Mouse (Mus musculus): ENCODE data around the gene Hspa1b.
A peak's percentile ranks its signal among the peaks of the same experiment; 100 is the strongest.
"Not testable (repeated sequence)": the region's sequence is repeated elsewhere in the genome, so short reads cannot be mapped to it uniquely, and the experiment has no call there.

Gene Hspa1b

DNA sequence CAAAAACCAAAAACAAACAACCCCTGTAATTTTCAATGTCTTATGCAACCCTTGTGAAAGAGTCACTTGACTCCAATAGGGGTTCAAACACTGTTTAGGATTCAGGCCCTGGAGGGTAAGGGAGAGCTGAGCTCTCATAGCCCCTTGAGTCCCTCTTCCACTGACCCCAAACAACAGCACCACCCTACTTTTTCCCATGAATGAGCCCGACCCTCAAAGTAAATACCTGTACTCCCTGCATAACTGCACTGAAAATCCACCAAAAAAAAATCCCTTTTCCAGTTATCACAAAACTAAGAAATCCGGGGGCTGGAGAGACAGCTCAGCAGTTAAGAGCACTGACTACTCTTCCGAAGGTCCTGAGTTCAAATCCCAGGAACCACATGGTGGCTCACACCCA lies 3.2 kb downstream of the Hspa1b start:
- DNase-seq (ENCODE audit: low spot score in 2 of 2) = no peak

- no peak for DNase-seq (ENCODE audit: low spot score in 2 of 2)
Observed at GRCm38 (mm10) chr17:34954831-34955230, 4.2 kb downstream of the Hspa1b start.

DNA sequence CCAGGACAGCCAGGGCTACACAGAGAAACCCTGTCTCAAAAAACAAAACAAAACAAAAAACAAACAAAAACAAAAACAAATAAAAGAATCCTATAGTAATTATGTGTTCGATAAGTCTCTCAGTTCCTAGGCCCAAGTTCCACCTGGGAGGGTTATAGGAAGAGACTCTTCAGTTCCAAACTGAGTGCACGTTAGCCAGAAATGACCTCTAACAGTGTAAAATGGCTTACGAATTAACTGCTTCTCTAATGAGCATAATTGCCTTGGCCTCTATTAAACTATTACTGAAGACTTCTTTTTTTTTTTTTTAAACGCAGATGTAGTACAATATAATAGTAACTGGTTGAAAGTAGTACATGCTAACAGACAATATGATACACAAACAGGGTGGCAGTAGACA lies 5.1 kb downstream of the Hspa1b start:
- no peak for DNase-seq (ENCODE audit: low spot score in 2 of 2)

DNA sequence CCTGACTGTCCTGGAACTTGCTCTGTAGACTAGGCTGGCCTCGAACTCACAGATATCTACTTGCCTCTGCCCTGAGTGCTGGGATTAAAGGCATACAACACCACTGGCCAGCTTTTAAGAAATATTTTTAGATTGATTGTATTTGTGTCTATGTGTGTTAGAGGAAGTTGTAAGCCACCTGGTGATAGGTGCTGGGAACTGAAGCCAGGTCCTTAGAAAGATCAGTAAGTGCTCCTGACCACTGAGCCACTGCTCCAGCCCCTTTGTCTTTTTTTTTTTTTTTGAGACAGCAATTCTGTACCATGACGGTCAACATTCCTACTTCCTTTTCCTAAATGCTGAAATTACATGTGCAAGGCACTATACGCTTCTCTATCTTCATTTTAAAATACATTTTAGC lies 5.8 kb downstream of the Hspa1b start:
- DNase-seq (ENCODE audit: low spot score in 2 of 2) = no peak

DNA sequence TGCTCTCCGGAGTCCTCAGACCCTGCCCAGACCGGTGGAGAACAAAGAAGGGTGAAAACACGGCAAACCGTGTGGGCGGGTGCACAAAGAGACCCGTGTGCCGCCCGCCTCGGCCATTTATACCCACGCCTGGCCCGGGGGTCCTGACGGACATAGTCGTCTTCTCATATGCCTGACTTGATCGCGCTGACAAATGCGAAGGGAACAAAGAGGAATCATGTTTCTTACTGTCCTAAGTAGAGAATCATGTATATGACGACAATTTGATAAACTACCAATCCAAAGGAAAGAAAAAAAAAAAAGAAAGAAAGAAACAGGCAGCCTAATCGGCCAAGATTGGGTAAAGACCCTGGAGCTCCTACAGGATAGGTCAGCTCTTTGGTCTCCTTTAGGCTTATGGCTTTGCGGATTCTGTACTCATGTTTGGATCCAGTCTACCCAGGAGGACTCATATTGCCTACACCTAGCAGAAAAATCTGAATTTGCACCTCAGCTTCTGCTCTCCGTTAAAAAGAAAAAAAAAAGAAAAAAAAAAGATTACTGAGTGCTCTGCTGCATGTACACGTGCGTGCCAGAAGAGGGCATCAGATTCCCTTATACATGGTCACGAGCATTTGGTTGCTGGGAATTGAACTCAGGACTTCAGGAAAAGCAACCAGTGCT lies 6.5 kb downstream of the Hspa1b start:
- DNase-seq (ENCODE audit: low spot score in 2 of 2) = peak; percentile 78 to 80

- no peak for DNase-seq (ENCODE audit: low spot score in 2 of 2)
Observed at GRCm38 (mm10) chr17:34951636-34952377, 7.2 kb downstream of the Hspa1b start.

- no peak for DNase-seq (ENCODE audit: low spot score in 2 of 2)
Observed at GRCm38 (mm10) chr17:34950514-34951455, 8.3 kb downstream of the Hspa1b start.

DNA sequence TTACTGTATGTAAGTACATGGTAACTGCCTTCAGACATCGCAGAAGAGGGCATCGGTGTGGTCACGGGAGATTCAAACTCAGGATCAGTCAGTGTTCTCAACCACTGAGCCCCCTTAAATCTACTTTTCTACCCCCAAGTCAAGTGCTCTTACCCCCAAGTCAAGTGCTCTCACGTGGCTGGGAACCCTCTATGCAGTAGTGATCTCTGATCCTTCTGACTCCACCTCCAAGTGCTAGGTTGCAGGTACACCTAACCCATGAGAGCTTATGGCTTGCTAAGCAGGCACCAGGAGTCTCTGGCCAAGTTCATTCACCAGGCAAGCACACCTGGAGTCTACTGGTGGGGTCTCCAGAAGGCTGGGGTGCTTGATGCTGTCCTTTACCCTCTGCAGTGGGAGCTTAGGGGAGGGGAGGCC lies 9.5 kb downstream of the Hspa1b start:
- no peak for DNase-seq (ENCODE audit: low spot score in 2 of 2)

DNA sequence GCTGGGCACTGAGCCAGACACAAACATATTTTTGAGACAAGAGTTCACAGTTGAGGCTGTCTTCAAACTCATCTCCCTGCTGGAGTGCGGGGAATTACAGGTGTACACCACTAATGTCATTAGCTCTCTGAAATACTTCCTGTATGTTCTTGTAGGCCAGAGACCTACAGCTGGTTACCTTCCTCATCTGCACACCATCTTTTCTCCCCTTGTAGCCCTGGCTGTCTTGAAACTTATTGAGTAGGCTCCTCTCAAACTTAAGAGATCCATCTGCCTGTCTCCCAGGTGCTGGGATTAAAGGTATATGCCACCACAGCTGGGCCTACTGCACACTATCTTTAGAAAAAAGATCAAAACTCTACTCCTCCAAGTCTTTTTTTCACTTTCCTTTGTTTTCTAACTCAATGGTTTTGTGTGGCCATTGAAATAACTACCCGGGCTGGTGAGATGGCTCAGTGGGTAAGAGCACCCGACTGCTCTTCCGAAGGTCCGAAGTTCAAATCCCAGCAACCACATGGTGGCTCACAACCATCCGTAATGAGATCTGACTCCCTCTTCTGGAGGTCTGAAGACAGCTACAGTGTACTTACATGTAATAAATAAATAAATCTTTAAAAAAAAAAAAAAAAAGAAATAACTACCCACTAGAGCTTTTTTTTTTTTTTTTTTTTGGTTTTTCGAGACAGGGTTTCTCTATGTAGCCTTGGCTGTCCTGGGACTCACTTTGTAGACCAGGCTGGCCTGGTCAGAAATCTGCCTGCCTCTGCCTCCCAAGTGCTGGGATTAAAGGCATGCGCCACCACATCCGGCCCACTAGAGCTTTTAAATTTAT lies 10.1 kb downstream of the Hspa1b start:
- not testable (repeated sequence) for DNase-seq (ENCODE audit: low spot score in 2 of 2)

- no peak for DNase-seq (ENCODE audit: low spot score in 2 of 2)
Observed at GRCm38 (mm10) chr17:34947606-34948005, 11.4 kb downstream of the Hspa1b start.

- no peak for DNase-seq (ENCODE audit: low spot score in 2 of 2)
Observed at GRCm38 (mm10) chr17:34946486-34947140, 12.4 kb downstream of the Hspa1b start.

- no peak for DNase-seq (ENCODE audit: low spot score in 2 of 2)
Observed at GRCm38 (mm10) chr17:34944362-34944761, 14.7 kb downstream of the Hspa1b start.

DNA sequence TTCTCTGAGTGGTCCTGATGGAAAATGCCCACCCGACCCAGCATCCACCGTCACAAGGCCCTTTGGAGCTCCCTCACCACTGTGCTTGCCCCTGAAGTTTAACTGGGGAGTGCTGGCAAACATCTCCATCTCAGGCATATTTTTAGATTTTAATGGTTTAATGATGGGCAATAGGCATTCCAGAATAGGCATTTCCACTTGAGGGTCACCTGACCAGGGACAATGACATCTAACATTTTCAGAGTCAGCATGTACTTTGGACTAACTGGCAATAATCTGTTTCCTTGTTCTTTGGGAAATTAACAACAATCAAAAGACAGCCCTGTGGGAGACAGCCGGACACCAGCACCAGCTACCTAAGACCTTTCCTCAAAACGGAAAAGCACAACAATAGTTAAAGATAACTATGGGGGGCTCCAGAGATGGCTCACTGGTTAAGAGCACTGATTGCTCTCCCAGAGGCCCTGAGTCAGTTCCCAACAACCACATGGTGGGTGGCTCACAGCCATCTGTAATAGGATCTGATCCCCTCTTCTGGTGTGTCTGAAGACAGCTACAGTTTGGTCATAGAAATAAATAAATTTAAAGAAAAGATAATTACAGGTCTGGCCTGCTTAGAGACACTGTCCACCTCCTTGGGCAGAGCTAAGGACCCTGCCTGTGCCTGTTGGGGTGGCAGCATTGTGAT lies 15.8 kb downstream of the Hspa1b start:
- no peak for DNase-seq (ENCODE audit: low spot score in 2 of 2)

DNA sequence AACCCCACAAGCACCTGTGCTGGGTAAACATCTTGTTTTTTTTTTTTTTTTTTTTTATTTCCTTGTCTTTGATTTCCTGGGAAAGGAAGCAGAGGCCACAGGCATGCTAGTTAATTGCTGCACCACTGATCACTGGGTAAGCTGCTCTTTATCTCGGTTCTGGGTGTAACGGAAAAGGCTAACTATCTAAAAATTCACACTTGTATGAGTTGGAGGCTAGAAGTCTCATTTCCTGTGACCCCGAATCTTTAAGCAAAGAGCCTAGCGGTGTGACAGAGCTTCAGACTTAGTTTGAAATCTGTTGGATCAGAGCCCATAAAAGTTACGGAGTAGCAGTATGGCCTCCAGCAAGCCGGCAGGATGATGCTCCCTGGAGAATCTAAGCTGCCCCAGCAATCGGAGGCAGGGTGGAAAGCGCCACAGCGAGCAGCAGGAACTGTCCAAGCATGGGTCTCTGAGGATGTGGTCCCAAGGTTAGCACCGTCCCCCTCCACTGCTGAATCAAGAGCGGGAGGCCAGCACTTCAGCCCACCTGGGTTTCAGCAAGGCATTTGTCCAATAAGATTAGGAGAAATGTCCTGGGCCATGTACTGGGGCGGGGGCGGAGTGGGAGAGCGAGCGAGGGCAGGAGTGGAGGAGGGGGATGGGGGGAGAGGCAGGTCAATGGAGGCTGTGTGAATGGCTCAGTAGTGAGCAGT lies 17.5 kb downstream of the Hspa1b start:
- no peak for DNase-seq (ENCODE audit: low spot score in 2 of 2)

- no peak for DNase-seq (ENCODE audit: low spot score in 2 of 2)
Observed at GRCm38 (mm10) chr17:34937960-34938505, 21.0 kb downstream of the Hspa1b start.

DNA sequence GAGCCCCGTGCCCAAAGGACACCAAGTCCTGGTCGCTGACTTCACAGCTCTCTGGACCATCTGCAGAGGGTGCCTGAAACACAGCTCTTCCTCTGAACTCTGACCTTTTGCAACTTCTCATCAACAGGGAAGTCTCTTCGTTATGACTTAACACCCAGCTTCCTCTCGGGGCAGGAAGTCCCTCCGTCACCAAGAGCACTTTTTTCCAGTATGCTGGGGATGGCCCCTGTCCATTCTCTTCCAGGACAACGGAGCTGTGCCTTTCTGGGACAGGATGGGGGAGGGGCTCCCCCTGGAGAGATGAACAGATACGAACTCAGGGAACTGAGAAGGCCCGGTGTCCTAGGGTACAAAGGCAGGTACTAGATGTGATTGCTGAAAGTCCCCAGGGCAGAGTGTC lies 24.2 kb downstream of the Hspa1b start:
- no peak for DNase-seq (ENCODE audit: low spot score in 2 of 2)

DNA sequence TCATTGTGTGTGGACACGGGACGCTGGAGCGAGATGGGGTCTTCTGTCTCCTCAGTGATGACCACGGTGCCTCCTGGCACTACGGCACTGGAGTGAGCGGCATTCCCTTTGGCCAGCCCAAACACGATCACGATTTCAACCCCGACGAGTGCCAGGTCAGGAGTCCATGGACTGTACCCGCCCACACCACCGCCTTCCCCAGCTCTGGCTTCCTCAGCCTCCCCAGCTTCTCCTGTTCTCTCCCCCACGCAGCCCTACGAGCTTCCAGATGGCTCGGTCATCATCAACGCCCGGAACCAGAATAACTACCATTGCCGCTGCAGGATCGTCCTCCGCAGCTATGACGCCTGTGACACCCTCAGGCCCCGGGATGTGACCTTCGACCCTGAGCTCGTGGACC lies 25.0 kb downstream of the Hspa1b start:
- no peak for DNase-seq (ENCODE audit: low spot score in 2 of 2)

DNA sequence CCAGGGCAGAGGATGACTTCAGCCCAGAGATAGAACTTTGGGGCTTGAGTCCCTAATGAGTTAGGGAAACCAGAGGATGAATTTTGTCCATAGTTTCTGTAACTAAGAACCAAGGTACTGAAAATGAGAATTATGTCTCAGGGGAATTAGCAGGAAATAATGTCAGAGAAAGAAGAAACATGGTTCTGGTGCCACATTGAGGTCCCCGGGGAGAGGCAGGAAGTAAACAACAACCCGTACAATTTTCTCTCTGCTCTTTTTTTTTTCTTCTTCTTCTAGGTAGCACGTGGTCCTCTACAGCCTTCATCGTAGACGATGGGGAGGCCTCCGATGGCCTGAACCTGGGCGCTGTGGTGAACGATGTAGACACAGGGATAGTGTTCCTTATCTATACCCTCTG lies 26.8 kb downstream of the Hspa1b start:
- no peak for DNase-seq (ENCODE audit: low spot score in 2 of 2)

DNA sequence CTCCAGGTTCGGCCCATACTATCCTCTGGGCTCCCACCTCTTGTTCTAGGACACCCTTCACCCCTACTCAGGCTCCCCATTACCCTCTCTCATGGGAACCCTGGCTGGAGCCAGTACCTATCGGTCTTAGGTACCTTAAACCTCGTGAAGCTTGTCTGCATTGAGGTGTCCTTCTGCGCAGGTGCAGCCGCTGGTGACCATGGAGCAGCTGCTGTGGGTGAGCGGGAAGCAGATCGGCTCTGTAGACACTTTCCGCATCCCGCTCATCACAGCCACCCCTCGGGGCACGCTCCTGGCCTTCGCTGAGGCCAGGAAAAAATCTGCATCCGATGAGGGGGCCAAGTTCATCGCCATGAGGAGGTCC lies 27.3 kb downstream of the Hspa1b start:
- DNase-seq (ENCODE audit: low spot score in 2 of 2) = no peak

All from urinary bladder, postnatal 36 days (tissue).